Mouse (Mus musculus): ENCODE results near the gene Oit1. TPM values are rescaled to one million over a fixed set of nuclear protein-coding genes. Genes with fewer than 3 reads are reported as not detected.

Oit1 gene
- polyA plus RNA-seq (2012; ENCODE audit: insufficient read depth, insufficient read length, missing spikeins), result not detected in 2 replicates

- Histone ChIP-seq H3K4me1 (ENCODE audit: control insufficient read depth, insufficient read depth, insufficient read length, low read length) (no peaks in the 10 kb centered on the region), H3K4me3 (ENCODE audit: insufficient read depth, low read depth, low read length) (no peak within 1 kb of the TSS), H3K27ac (replicated peaks; ENCODE audit: low read depth, low read length) (no peak within 1 kb of the TSS)
Measured at GRCm38 (mm10) chr14:8378685-8379313, at the start of gene Oit1. Oit1 (minus strand) TSS chr14:8378754.

- Histone ChIP-seq H3K4me3 (ENCODE audit: insufficient read depth, low read depth, low read length) (no peak overlapping the region), H3K4me1 (ENCODE audit: control insufficient read depth, insufficient read depth, insufficient read length, low read length) (no peaks in the 10 kb centered on the region), H3K27ac (replicated peaks; ENCODE audit: low read depth, low read length) (no peak overlapping the region)
Measured at GRCm38 (mm10) chr14:8422833-8423232, 44.3 kb upstream of the Oit1 start.

- H3K4me3 ChIP-seq (ENCODE audit: insufficient read depth, low read depth, low read length), result no peak overlapping the region
- H3K4me1 ChIP-seq (ENCODE audit: control insufficient read depth, insufficient read depth, insufficient read length, low read length), result no peaks in the 10 kb centered on the region
- H3K27ac ChIP-seq (replicated peaks; ENCODE audit: low read depth, low read length), result no peak overlapping the region
Measured at GRCm38 (mm10) chr14:8421199-8421787, 42.7 kb upstream of the Oit1 start.

GRCm38 (mm10) chr14:8418610-8419009, 40.1 kb upstream of the Oit1 start:
- no peak overlapping the region for H3K4me3 ChIP-seq (ENCODE audit: insufficient read depth, low read depth, low read length)
- H3K27ac ChIP-seq (replicated peaks; ENCODE audit: low read depth, low read length), result no peak overlapping the region
- H3K4me1 ChIP-seq (ENCODE audit: control insufficient read depth, insufficient read depth, insufficient read length, low read length), result no peaks in the 10 kb centered on the region

GRCm38 (mm10) chr14:8405946-8406345, 27.4 kb upstream of the Oit1 start:
- no peaks in the 10 kb centered on the region for H3K4me1 ChIP-seq (ENCODE audit: control insufficient read depth, insufficient read depth, insufficient read length, low read length)
- H3K27ac ChIP-seq (replicated peaks; ENCODE audit: low read depth, low read length), result no peak overlapping the region
- H3K4me3 ChIP-seq (ENCODE audit: insufficient read depth, low read depth, low read length), result no peak overlapping the region

GRCm38 (mm10) chr14:8403310-8403709, 24.8 kb upstream of the Oit1 start:
- no peaks in the 10 kb centered on the region for H3K4me1 ChIP-seq (ENCODE audit: control insufficient read depth, insufficient read depth, insufficient read length, low read length)
- H3K27ac ChIP-seq (replicated peaks; ENCODE audit: low read depth, low read length), result no peak overlapping the region
- H3K4me3 ChIP-seq (ENCODE audit: insufficient read depth, low read depth, low read length), result no peak overlapping the region

- H3K4me1 ChIP-seq (ENCODE audit: control insufficient read depth, insufficient read depth, insufficient read length, low read length), result no peaks in the 10 kb centered on the region
- H3K4me3 ChIP-seq (ENCODE audit: insufficient read depth, low read depth, low read length), result no peak overlapping the region
- H3K27ac ChIP-seq (replicated peaks; ENCODE audit: low read depth, low read length), result no peak overlapping the region
Measured at GRCm38 (mm10) chr14:8398507-8398906, 20.0 kb upstream of the Oit1 start.

GRCm38 (mm10) chr14:8395690-8396287, 17.2 kb upstream of the Oit1 start:
- Histone ChIP-seq H3K27ac (replicated peaks; ENCODE audit: low read depth, low read length) (no peak overlapping the region), H3K4me1 (ENCODE audit: control insufficient read depth, insufficient read depth, insufficient read length, low read length) (no peaks in the 10 kb centered on the region), H3K4me3 (ENCODE audit: insufficient read depth, low read depth, low read length) (no peak overlapping the region)

GRCm38 (mm10) chr14:8392181-8392825, 13.7 kb upstream of the Oit1 start:
- H3K4me3 ChIP-seq (ENCODE audit: insufficient read depth, low read depth, low read length), result no peak overlapping the region
- no peaks in the 10 kb centered on the region for H3K4me1 ChIP-seq (ENCODE audit: control insufficient read depth, insufficient read depth, insufficient read length, low read length)
- H3K27ac ChIP-seq (replicated peaks; ENCODE audit: low read depth, low read length), result no peak overlapping the region

GRCm38 (mm10) chr14:8369394-8369793, 9.2 kb downstream of the Oit1 start:
- no peak overlapping the region for H3K4me3 ChIP-seq (ENCODE audit: insufficient read depth, low read depth, low read length)
- no peak overlapping the region for H3K27ac ChIP-seq (replicated peaks; ENCODE audit: low read depth, low read length)
- H3K4me1 ChIP-seq (ENCODE audit: control insufficient read depth, insufficient read depth, insufficient read length, low read length), result no peaks in the 10 kb centered on the region

GRCm38 (mm10) chr14:8368900-8369299, 9.7 kb downstream of the Oit1 start:
- Histone ChIP-seq H3K4me3 (ENCODE audit: insufficient read depth, low read depth, low read length) (no peak overlapping the region), H3K4me1 (ENCODE audit: control insufficient read depth, insufficient read depth, insufficient read length, low read length) (no peaks in the 10 kb centered on the region), H3K27ac (replicated peaks; ENCODE audit: low read depth, low read length) (no peak overlapping the region)

GRCm38 (mm10) chr14:8367727-8368520, 10.6 kb downstream of the Oit1 start:
- Histone ChIP-seq H3K4me1 (ENCODE audit: control insufficient read depth, insufficient read depth, insufficient read length, low read length) (no peaks in the 10 kb centered on the region), H3K27ac (replicated peaks; ENCODE audit: low read depth, low read length) (no peak overlapping the region), H3K4me3 (ENCODE audit: insufficient read depth, low read depth, low read length) (no peak overlapping the region)

GRCm38 (mm10) chr14:8367121-8367520, 11.4 kb downstream of the Oit1 start:
- no peak overlapping the region for H3K27ac ChIP-seq (replicated peaks; ENCODE audit: low read depth, low read length)
- no peaks in the 10 kb centered on the region for H3K4me1 ChIP-seq (ENCODE audit: control insufficient read depth, insufficient read depth, insufficient read length, low read length)
- no peak overlapping the region for H3K4me3 ChIP-seq (ENCODE audit: insufficient read depth, low read depth, low read length)

- Histone ChIP-seq H3K27ac (replicated peaks; ENCODE audit: low read depth, low read length) (no peak overlapping the region), H3K4me3 (ENCODE audit: insufficient read depth, low read depth, low read length) (no peak overlapping the region), H3K4me1 (ENCODE audit: control insufficient read depth, insufficient read depth, insufficient read length, low read length) (no peaks in the 10 kb centered on the region)
Measured at GRCm38 (mm10) chr14:8365833-8366232, 12.7 kb downstream of the Oit1 start.

- H3K4me3 ChIP-seq (ENCODE audit: insufficient read depth, low read depth, low read length), result no peak overlapping the region
- H3K4me1 ChIP-seq (ENCODE audit: control insufficient read depth, insufficient read depth, insufficient read length, low read length), result no peaks in the 10 kb centered on the region
- no peak overlapping the region for H3K27ac ChIP-seq (replicated peaks; ENCODE audit: low read depth, low read length)
Measured at GRCm38 (mm10) chr14:8356836-8357235, 21.7 kb downstream of the Oit1 start.
